Mouse (Mus musculus) ES-E14 (cell line): ENCODE results near the gene Mnt.

Experiments used
- CHD2 ChIP-seq: IDR thresholded peaks from 2 replicates; pipeline ENCODE4 v1.6.1; 2014; ENCODE audit warnings: mild to moderate bottlenecking, low read depth, low read length, inconsistent platforms
- HCFC1 ChIP-seq: IDR thresholded peaks from 2 replicates; pipeline ENCODE4 v1.6.1; 2012; ENCODE audit warnings: low read length, inconsistent platforms, borderline replicate concordance; ENCODE audit not compliant: insufficient read depth
- MAFK ChIP-seq: IDR thresholded peaks from 2 replicates; pipeline ENCODE4 v1.6.1; 2014; ENCODE audit warnings: mild to moderate bottlenecking, low read depth, low read length, inconsistent platforms; ENCODE audit not compliant: insufficient read depth
- ZC3H11A ChIP-seq: IDR thresholded peaks from 2 replicates; pipeline ENCODE4 v1.6.1; 2012; ENCODE audit warnings: low read depth, mild to moderate bottlenecking, inconsistent platforms, low read length, borderline replicate concordance
- ZNF384 ChIP-seq: IDR thresholded peaks from 2 replicates; pipeline ENCODE4 v1.6.1; 2012; ENCODE audit warnings: low read depth, low read length, inconsistent platforms

DNA sequence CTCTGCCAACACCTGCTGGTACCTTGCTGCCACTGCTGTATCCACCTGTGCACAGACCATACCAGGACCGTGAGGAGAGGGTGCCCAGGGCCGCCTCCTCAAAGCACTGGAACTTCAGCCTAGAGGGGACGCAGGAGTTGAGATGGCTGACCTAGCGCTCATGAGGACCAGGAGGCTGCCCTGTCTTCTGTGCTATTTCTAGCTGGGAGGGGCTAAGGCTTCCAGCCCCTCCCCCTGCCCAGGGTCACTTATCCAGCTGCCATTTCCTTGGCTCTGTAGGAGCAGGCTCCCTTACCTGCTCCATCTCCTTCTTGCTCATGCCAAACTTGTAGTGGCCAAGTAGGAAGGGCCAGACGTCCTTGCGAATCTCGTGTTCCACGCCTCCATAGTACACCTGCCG, 27.0 kb downstream of the Mnt start:
- no peak for TF ChIP-seq MAFK
- no peak for TF ChIP-seq CHD2
- no peak for TF ChIP-seq HCFC1
- no peak for TF ChIP-seq ZNF384
- no peak for TF ChIP-seq ZC3H11A
